Mouse (Mus musculus) spleen, embryonic (tissue): Measurements from ENCODE around the gene Smg7.

Experiments
- CTCF ChIA-PET: fragments of 350-600 bp; sonication (Branson Sonifier 250); formaldehyde crosslinking; loops from one replicate; lab custom pipeline; 2022; lab: Charles Lee

Gene Smg7

DNA sequence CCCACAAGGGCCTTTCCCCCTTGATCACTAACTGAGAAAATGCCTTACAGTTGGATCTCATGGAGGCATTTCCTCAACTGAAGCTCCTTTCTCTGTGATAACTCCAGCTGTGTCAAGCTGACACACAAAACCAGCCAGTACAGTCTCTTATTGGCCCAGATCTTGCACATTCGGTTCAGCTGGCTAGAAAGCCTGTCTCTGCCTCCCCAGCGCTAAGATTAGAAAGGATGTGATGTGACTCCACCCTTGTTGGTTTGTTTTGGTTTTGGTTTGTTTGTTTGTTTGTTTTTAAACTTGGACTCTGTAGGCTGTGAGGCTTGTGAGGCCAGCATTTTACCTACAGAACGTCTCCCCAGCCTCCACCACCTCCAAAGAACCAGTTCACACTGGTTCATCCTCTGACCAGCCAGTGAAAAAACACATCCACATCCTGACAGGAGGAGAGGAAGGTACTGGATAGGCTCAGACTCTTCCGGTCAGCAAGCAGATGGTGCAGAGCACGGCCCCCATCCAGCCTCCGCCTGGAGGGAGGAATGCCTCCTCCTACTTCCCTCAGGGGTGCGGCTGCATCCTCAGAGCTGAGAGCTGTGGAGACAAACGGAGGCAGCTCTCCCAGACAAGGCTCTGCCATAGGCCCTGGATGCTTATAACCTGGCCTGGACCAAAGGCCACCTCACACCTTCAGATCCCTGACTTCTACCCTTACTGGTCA, 92.7 kb downstream of the Smg7 start:
- CTCF ChIA-PET, result interaction anchor here (0.7 kb wide), 1 partner anchor 44 kb away, joined by 3 read pairs; the partner anchor contains the start of genes Arpc5 and Rgl1

DNA sequence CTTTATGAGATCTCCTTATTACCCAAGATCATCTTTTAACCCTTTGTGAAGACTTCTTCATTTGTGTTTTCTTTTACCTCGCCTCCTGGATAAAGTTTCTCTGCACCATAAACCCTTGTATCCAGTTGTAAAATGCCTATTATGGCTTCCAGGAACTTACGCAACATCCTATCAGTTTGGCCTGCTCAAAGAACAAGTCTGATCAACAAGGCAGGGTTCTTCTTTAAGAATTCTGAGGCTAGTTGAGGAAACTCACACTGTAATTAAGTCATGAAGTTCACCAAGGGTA, 94.1 kb downstream of the Smg7 start:
- CTCF ChIA-PET, result no interaction called here

DNA sequence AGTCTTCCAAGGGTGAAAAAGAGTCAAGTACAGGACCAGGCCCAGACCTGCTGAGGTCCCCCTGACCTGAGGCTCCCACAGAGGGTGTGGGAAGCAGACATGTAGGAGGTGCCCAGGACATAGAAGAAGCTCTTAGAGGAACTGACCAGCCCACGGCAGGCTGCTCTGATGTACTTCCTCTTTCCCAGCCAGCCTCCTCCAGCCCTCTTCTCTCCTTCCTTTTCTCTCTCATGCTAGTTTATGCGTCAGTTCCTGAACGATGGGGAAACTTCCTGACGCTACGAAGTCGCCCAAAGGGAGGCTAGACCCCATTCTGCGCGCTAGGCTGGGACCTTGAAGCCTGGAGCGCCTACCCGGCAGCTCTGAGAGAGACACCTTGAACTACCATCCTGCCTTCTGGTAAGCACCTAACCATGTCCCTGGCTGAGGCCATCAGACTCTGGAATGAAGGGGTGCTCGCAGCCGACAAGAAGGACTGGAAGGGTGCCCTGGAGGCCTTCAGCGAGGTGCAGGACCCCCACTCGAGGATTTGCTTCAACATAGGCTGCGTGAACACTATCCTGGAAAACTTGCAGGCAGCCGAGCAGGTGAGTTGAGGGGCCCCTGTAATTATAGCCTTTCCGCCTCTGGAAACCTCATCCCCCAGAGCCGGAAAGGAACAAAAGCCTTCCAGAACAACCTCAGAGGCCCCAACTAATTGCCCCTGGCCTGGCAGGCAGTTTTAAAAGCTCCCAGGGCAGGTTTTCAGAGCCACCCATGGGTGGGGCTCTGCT, 94.6 kb downstream of the Smg7 start:
- CTCF ChIA-PET, result no interaction called here

DNA sequence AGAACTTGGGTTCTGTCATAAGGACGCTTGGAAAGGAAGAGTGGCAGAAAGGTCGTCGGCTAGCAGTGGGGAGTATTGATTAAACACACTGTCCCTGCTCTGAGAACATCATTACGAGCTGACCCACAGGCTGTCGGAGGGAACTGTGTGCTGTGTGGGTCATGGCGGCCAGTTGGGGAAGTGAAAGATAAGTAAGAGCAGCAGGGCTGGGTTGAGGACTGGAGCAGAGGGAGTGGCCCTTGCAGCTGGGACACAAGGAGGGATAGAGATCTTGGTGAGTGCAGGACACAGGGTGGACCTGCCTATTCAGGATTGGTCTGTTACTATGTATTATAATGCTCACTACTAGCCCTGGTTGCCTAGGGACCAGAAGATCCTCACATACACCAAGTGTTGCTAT, 97.5 kb downstream of the Smg7 start:
- CTCF ChIA-PET, result interaction anchor here (0.9 to 1.2 kb wide), 2 partner anchors 15 to 17 kb away, joined by 3 to 5 read pairs; no protein-coding TSS in a partner anchor

DNA sequence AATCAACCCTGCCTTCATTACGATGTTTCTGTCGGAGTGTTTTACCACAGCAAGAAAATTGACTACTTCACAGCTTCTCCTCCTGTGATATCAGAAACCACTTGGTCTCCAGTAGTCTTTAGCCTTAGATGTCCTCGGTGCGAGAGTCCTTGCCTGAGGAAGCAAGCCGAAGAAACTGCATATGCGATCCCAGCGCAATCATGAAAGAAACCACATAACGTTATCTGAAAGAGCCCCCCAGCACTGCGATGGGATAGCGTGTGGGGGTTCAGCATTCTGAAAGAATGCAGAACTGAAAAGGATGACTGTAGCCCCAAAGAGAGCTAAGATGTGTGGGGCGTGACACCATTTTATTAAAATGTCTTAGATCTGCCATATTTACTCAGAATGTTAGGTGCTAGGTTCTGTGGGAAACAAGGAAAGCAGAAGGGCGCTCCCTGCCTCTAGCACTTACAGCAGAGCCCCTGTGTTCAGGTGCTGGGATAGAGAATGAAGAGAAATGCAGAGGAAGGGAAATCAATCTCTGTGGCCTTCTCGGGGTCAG, 101.7 kb downstream of the Smg7 start:
- CTCF ChIA-PET, result no interaction called here

DNA sequence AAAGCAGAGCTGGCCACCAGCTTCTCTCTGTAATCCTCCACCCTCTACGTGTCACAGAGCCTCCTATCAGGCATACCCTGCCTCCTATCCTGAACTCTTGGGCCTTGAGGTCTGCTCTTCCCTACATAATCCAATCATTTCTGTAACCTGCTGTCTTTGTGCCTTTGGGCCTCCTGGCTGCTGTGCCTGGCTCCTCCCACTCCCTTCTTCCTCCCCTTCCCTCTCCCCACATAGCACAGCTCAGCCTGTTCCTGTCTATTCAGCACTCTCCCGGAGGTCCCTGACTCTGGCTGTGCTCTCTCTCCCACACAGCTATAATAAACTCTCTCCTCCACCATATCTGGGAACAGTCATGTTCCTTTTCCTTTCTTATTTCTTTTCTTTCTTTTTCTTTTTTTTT, 102.5 kb downstream of the Smg7 start, which contains the start of gene Ncf2:
Gene Ncf2, plus strand, starts transcription at position 298 of the 400 bp plus-strand sequence.
- CTCF ChIA-PET, result interaction anchor here (0.7 to 1.2 kb wide), 2 partner anchors 11 to 17 kb away, joined by 3 to 11 read pairs; no protein-coding TSS in a partner anchor

DNA sequence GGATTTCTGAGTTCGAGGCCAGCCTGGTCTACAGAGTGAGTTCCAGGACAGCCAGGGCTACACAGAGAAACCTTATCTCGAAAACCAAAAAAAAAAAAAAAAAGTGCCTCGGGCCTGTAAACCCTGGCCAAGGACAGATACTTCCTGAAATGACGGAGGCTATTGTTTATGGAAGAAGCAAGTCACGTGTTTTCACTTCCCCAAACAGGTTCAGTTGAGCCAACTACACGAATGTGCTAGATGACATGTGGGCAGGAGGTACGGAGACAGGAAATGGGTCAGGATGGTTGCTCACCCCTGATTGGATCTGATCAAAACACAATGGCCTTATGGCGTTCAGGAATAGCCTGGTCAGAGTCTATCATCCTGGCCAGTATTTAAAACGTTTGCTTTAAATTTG, 104.3 kb downstream of the Smg7 start:
- CTCF ChIA-PET, result no interaction called here

DNA sequence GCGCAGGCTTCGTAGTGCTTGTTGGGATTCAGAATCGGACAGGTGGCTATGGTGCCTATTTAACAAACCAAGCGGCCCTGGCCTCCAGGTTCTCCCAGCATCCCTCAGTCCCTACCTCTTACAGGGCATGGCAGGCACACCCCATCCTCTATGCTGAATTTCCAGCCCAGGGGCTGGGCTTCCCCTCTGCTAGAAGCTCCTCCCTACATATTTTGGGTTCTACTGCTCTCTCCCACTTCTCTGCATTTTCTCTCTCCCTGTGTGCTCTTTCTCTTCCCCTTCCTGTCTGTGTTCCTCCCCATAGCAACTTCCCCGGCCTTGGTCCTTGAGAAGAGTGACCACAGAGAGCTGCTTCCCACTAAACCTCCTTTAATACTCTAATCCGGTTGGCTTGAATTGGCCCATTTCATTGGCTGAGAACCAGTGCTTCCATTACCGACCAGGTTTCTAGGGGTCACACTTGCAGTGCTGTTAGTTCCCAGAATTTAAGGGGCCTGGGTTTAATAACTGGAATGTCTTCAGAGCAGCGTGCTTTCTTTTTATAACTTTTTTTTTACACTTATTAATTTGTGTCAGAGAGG, 105.7 kb downstream of the Smg7 start:
- CTCF ChIA-PET, result interaction anchor here (0.6 kb wide), 1 partner anchor 29 kb away, joined by 3 read pairs; no protein-coding TSS in a partner anchor

DNA sequence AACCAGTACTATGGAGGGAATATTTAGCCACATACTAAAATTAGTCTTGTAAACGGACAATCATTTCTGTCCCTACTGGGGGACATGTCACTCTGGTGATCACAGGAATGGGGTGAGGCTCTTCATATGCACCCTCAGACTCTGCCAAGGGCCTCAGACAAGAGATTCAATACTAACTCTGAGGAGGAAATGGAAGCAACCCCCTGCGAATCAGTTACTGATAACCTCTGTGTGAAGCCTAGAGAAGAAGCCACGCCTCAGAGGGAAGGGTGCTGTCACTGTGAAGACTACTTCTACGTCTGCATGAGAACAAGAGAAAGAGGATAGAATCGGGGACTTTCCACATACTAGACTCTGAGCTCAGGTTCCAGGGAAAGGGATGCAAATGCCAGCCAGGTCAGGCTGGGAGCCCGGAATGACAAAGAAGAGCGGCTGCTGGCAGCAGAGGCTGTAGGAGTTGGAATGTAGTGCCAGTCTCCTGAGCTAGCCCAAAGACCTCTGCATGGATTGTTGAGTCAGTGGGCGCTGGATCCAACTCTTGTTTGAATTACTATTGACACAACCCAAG, 106.7 kb downstream of the Smg7 start:
- CTCF ChIA-PET, result no interaction called here

DNA sequence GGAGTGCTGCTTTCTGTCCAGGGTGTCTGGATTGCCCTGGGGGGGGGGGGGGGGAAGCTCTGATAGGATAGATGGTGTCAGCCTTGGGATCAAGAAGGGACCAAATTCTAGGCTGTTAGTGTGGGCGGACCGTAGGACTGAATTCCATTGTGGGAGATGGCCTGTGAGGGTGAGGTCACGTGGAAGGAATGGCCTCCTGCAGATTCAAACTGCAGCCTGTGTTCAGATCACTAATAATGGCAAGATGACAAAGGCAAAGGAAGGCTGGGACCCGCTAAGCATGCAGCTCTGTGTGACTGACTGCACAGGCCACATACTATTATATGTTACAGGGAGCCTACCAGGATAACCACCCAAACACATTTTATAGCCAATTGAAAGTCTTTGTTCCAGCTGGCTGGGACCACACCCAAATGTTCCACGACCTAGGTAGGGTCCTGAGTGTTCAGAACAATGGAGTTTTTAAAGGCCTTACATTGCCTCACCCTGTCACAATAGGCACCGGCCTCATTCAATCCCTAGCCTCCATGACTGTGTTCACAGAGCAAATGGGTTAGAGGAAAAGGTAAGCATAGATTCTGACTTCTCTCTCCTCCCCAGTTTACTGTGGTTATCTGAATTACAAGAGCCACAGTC, 108.8 kb downstream of the Smg7 start:
- CTCF ChIA-PET, result no interaction called here

DNA sequence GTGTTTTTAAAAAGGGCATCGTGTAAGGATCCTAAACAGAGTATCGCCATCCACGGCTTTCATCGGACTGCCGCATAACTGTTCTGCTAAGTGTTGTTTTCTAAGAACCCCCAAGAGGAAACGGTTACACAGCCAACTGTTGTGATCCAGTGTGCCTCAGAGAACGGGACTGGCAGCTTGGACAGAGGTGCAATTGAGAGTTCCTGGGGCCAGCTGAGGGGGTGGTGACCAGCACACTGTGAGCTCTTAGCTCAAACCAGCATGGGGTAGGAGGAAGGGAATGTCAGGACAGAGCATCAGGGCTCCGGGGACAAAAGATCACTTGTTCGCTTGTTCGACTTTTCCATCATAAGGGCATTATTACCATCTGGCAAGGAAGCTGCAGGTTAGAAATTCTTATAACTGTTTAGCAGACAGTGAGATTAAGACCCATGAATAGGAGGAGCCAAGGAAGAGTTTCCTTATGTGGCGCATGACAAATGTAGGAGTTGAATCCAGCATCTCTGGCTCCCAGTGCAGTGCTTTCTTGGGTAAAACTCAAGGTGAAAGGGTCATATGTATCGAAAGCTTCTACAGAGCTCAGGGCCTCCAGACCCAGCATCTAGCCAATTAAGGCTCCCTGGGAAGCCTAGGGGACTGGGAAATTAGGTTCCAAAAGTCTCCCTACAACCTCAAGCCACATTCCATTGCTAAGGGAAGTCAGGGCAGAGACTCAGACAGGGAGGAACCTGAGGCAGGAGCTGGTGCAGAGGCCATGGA, 109.5 kb downstream of the Smg7 start:
- CTCF ChIA-PET, result no interaction called here

DNA sequence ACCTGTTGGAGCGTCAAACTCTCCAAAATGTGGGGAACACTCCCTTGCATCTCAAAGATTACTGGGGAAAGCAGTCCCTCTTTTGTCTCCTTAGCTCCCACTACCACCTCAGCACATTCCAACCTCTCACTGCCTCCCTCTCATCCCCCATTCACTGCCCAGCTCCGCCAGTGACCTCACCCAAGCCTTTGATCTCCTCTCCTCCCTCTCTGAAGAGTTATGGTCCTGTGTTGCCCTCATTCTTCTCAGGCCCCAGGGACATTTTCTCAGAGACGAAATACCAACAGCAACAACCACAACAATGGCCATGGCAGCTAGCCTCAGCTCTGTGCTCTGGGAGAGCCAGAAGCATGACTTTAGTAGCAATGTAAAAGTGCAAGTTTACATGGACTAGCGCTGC, 111.2 kb downstream of the Smg7 start:
- CTCF ChIA-PET, result no interaction called here

DNA sequence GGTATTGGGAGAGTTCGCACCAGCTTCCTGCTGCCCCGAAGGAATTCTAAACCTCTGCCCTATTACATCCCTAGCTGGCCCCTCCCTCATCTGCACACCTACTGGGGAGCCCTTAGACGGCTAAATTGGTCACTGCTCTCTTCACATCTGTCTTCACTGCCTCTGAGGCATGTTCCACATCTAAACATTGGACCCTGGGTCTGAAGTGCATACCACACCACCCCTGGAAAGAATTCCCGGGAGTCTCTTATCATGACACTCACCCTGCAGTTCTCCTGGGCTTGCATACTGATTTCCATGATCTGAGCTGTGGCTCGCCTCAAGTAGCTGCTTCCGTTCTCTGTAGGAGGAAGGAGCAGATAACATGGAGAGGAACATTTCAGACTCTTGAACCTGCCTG, 111.6 kb downstream of the Smg7 start:
- CTCF ChIA-PET, result interaction anchor here (1.1 to 1.7 kb wide), 2 partner anchors 14 to 25 kb away, joined by 3 to 5 read pairs; no protein-coding TSS in a partner anchor

DNA sequence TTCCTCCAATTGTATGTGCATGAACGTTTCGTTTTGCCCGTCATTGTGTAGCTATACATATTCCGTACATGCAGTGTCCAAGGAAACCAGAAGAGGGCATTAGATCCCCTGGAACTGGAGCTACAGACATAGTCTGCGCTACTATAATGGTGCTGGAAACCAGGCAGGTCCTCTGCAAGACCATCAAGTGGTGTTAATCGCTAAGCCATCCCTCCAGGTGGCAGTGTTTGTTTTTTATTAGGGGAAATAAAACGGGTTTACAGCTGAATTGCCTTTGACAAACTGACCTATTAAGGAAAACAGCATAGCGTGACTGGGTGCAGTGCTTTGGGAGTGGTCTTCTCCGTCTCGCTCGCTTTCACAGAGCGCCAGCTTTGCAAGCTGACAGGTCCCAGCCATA, 112.2 kb downstream of the Smg7 start:
- CTCF ChIA-PET, result interaction anchor here (0.9 to 1.7 kb wide), 3 partner anchors 15 to 47 kb away, joined by 3 to 5 read pairs (median 3); no protein-coding TSS in a partner anchor

DNA sequence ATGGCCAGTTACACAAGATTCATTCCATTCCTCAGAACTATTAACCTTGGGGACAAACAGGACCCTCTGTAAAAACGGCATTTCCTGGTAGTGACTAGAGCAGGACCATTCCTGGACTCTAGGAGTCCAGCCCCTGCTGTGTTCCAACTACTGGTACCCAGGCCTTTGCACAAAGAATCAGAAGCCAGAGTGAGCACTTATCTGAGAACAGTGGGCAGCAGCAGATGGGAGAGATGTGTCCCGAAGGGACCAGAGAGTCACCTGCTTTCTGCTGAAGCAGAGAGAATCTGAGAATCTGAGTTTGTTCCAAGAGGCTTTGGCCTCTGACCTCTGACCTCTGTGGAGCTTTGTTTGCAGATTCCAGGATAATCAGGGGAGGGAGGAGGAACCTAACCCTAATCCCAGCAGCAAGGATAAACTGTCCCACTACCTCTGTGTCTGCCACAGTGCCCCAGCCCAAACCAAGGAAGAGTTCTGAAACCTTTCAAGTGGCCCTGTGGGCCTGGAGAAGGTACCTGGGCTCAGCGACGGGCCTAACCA, 114.3 kb downstream of the Smg7 start:
- CTCF ChIA-PET, result interaction anchor here (1.5 kb wide), 1 partner anchor 17 kb away, joined by 3 read pairs; no protein-coding TSS in a partner anchor
